Mouse (Mus musculus): ENCODE measurements around the gene Krt78. TPM values are rescaled to one million over a fixed set of nuclear protein-coding genes. Genes with fewer than 3 reads are reported as not detected.

Krt78 gene
- polyA plus RNA-seq, 1 experiment from 2014 or later: not detected

DNA sequence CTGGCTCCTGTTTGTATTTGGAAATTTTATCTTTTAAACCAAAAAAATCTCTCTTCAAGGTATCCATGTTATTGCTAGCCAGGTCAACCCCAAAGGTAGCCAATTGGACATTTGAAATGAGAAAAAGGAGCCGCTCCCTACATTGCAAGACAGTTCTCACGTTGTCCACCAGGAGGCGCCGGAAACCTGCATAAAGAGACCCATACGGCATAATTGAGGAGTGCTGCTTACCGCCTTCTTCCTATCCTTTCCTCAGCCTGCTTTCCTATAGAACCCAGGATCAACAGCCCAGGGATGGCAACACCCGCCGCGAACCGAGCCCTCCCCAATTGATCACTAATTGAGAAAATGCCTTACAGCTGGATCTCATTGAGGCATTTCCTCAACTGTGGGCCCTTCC is 34.0 kb upstream of the Krt78 start:
- WGBS: under 1% methylated on average over 10 of the region's 10 CpGs

DNA sequence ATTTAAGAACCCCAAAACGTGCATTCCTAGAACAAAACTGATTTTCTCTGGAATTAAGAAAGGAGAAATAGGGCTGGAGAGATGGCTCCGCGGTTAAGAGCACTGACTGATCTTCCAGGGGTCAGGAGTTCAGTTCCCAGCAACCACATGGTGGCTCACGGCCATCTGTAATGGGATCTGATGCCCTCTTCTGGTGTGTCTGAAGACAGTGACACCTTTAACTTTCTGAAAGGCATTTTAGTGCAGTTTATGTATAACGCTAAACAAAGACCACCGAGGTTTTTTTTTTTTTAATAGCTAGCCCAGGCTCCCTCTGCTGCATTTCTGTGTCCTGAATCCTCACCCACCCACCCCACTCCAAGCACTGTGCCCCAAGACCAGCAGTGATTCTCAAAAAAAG is 30.7 kb upstream of the Krt78 start:
- H3K4me3 ChIP-seq (replicated peaks): no peak overlapping the region
- H3K9me3 ChIP-seq: no peaks in the 10 kb centered on the region
- H3K4me1 ChIP-seq (replicated peaks): peaks cover 10% of the 10 kb centered on the region; the same call in 1 of the 2 replicates
- peak overlapping the region; percentile 48 for H3K4me2 ChIP-seq
- WGBS: 16% methylated on average over 6 of the region's 6 CpGs
- no peaks in the 10 kb centered on the region; the same call in 1 of the 2 replicates for H3K27me3 ChIP-seq
- H3K27ac ChIP-seq: no peak overlapping the region
- no peaks in the 10 kb centered on the region for H3K36me3 ChIP-seq
- no peak for ATAC-seq (ENCODE audit: insufficient number of reproducible peaks, insufficient read depth, low FRiP score, low TSS enrichment, low read depth)
- no peak overlapping the region for H3K9ac ChIP-seq (replicated peaks)

More for the DNA sequence above, 34.0 kb upstream of the Krt78 start:
- ATAC-seq (ENCODE audit: insufficient number of reproducible peaks, insufficient read depth, low FRiP score, low TSS enrichment, low read depth): no peak
- Histone ChIP-seq H3K27ac (no peak overlapping the region), H3K4me1 (replicated peaks) (peaks cover 10% of the 10 kb centered on the region; the same call in 1 of the 2 replicates), H3K27me3 (no peaks in the 10 kb centered on the region; the same call in 1 of the 2 replicates), H3K9ac (replicated peaks) (no peak overlapping the region), H3K4me3 (replicated peaks) (no peak overlapping the region), H3K36me3 (no peaks in the 10 kb centered on the region), H3K4me2 (no peak overlapping the region), H3K9me3 (no peaks in the 10 kb centered on the region)

DNA sequence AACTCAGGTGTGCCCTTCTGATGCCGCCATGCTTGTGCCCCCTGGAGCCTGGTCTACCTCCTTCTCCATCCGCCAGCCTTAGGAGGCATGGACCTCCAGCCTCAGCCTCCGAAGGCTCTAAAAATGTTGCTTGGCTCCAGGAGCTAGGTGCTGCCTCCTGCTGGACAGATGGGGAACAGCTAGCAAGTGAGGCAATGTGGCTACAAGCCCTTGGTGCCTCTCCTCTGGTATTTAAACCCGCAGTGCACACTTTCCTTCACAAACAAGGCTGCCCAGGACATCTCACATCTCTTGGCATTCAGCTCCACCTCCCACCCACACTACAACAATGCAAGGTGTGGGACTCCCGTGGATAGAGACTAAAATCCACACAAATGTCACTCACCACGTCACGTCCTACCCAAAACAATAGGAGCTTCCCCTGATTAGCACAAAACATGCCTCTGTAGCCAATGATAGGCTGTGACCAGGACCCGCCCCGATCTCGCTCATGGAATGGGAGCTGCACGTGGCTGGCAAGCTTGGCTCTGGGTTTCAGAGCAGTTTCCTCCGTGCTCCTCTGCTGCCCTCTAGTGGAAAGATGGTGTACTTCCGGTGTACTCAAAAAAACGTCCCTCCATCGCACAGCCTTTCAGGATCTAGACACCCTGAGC is 30.0 kb upstream of the Krt78 start:
- Histone ChIP-seq H3K27me3 (no peaks in the 10 kb centered on the region; the same call in 1 of the 2 replicates), H3K4me2 (peak overlapping the region; percentile 48), H3K9me3 (no peaks in the 10 kb centered on the region), H3K9ac (replicated peaks) (peak overlapping the region; percentile 13; the same call in 1 of the 2 replicates), H3K27ac (peak overlapping the region; percentile 68), H3K36me3 (no peaks in the 10 kb centered on the region), H3K4me1 (replicated peaks) (peaks cover 10% of the 10 kb centered on the region; the same call in 1 of the 2 replicates), H3K4me3 (replicated peaks) (peak overlapping the region; percentile 19)
- WGBS: 2% methylated on average over 15 of the region's 15 CpGs
- ATAC-seq (ENCODE audit: insufficient number of reproducible peaks, insufficient read depth, low FRiP score, low TSS enrichment, low read depth): peak; percentile 83

DNA sequence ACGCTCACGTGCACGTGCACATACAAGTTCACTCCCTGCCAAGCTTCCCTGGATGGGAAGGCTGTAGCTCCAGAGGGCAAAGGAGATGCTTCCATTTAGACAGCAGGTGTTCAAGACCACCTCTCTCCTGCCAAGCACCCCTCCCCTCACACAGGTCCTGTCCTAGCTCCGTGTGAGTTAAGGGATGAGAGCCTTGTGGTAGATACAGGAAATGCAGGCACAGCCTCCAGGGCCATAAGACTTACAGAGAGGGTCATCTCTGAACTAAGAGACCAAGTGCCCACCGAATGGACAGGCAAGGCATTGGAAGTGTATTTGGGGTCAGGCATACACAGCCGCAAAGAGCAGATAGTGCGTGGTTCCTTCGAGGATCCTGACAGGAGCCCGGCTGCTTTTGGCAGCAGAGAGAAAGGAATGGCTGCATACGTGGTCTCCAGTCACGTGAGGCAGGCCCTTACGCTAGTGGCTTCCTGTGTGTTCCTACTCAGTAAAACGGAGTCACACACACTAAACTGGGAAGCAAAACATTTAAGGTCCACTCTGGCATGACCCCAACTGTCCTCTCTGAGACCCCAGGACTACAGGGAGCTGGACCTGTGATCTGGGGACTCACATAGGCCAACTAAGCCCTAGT is 29.3 kb upstream of the Krt78 start:
- ATAC-seq (ENCODE audit: insufficient number of reproducible peaks, insufficient read depth, low FRiP score, low TSS enrichment, low read depth): no peak
- H3K4me1 ChIP-seq (replicated peaks): peaks cover 10% of the 10 kb centered on the region; the same call in 1 of the 2 replicates
- peak overlapping the region; percentile 19; the same call in 1 of the 2 replicates for H3K4me3 ChIP-seq (replicated peaks)
- H3K27me3 ChIP-seq: no peaks in the 10 kb centered on the region; the same call in 1 of the 2 replicates
- H3K9ac ChIP-seq (replicated peaks): peak overlapping the region; percentile 13; the same call in 1 of the 2 replicates
- H3K36me3 ChIP-seq: no peaks in the 10 kb centered on the region
- 80% methylated on average over 13 of the region's 13 CpGs for WGBS
- H3K27ac ChIP-seq: peak overlapping the region; percentile 68
- peak overlapping the region; percentile 48 for H3K4me2 ChIP-seq
- no peaks in the 10 kb centered on the region for H3K9me3 ChIP-seq

DNA sequence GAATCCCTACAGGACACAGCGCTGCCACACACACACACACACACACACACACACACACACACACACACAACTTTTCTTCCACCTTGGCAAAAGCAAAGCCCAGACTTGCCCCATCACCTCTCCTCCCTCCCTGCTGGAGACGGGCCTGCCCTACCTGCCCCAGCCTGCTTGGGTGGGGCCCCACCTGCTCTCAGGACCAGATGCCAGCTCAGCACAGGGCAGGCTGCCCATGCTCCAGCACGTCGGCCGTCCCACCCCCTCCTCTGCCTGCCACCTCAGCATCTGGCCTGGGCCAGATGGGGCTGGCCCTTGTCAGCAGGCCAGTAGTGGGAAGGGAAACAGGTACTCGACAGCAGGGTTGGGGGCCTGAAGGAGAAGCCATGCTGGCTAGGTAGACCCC is 26.8 kb upstream of the Krt78 start:
- Histone ChIP-seq H3K27ac (no peak overlapping the region), H3K4me1 (replicated peaks) (peaks cover 35% of the 10 kb centered on the region), H3K4me2 (no peak overlapping the region), H3K4me3 (replicated peaks) (no peak overlapping the region), H3K36me3 (no peaks in the 10 kb centered on the region), H3K27me3 (no peaks in the 10 kb centered on the region), H3K9ac (replicated peaks) (no peak overlapping the region), H3K9me3 (no peaks in the 10 kb centered on the region)
- 49% methylated on average over 6 of the region's 6 CpGs for WGBS
- ATAC-seq (ENCODE audit: insufficient number of reproducible peaks, insufficient read depth, low FRiP score, low TSS enrichment, low read depth): no peak

DNA sequence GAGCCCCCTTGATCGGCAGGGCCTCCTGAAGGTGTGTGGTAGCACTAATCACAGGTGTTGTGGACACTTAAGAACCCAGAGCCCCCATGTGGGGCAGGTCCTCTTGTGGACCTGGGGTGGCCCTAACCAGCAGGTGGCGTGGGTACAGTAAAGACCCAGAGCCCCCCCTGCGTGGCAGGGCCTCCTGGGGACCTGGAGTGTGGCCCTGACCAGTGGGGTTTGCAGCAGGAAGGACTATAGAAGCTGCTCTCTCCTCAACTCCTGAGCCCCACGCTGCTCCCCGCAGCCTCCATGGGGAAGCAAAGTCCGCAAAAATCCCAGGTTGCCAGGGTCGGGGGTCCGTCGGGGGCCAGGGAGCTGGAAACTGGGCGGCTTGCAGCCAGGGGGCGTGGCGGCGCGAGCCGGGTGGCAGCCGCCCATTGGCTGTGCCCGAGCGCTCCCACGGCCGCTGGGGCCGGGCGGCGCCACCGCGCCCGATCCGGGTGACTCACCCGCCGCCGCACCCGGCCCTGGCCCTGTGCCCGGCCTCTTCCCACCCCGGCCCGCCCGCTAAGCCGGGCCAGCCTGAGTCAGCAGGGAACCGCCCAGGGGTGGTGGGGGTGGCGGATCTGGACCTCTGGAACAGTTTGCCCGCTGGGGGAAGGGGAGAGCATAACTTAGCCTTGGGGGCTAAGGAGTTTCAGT is 23.1 kb upstream of the Krt78 start:
- Histone ChIP-seq H3K36me3 (no peaks in the 10 kb centered on the region), H3K4me1 (replicated peaks) (peaks cover 39% of the 10 kb centered on the region), H3K4me3 (replicated peaks) (peak overlapping the region; percentile 41), H3K9me3 (no peaks in the 10 kb centered on the region), H3K27ac (peak overlapping the region; percentile 89), H3K27me3 (peaks cover 4% of the 10 kb centered on the region; the same call in 1 of the 2 replicates), H3K4me2 (peak overlapping the region; percentile 71), H3K9ac (replicated peaks) (peak overlapping the region; percentile 63)
- peak; percentile 84 for ATAC-seq (ENCODE audit: insufficient number of reproducible peaks, insufficient read depth, low FRiP score, low TSS enrichment, low read depth)
- 2% methylated on average over 30 of the region's 39 CpGs for WGBS

DNA sequence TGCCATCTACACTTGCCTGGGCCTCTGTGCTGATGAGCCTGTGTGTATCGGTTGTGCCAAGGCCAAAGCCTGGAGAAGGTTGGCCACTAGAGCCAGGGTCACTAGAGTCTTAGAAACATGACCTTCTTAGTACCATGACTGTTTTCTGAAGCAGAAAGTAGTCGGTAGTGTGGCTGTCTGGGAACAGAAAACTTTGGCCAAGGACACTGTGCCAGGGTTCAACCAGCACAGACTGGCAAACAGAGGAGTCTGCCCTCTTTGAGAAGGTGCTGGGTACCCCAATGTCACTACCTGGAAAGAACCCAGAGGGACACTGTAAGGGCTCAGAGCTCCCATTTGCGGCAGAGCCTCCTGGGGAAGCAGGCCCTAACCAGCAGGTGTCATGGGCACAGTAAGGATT is 22.6 kb upstream of the Krt78 start:
- WGBS: 47% methylated on average over 3 of the region's 3 CpGs
- peak overlapping the region; percentile 41; the same call in 1 of the 2 replicates for H3K4me3 ChIP-seq (replicated peaks)

DNA sequence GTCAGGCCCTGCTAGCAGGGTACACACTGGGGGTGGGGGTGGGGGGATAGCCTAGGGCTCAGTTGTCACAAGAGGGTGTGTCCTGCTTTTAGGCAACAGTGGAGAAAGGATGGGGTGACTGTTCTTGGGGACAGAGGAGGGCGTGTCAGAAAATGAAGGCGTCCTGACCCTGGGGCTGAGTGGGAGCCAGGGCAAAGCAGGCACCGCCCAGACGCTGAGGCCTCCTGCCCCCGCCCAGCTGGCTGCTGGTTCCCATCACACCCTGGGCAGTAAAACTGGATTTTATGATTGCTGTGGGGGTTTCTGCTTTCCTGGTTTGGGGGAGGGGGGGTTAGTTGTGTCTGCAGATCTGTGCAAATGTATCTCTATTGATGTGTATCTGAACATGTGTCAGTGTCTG is 21.9 kb upstream of the Krt78 start:
- peak overlapping the region; percentile 89 for H3K27ac ChIP-seq
- no peak overlapping the region for H3K9ac ChIP-seq (replicated peaks)
- H3K4me3 ChIP-seq (replicated peaks): no peak overlapping the region
- no peaks in the 10 kb centered on the region for H3K36me3 ChIP-seq
- peaks cover 4% of the 10 kb centered on the region; the same call in 1 of the 2 replicates for H3K27me3 ChIP-seq
- H3K9me3 ChIP-seq: no peaks in the 10 kb centered on the region
- WGBS: 11% methylated on average over 5 of the region's 5 CpGs
- ATAC-seq (ENCODE audit: insufficient number of reproducible peaks, insufficient read depth, low FRiP score, low TSS enrichment, low read depth): peak; percentile 54
- peak overlapping the region; percentile 33 for H3K4me2 ChIP-seq
- H3K4me1 ChIP-seq (replicated peaks): peaks cover 39% of the 10 kb centered on the region

More for the DNA sequence above, 22.6 kb upstream of the Krt78 start:
- no peak for ATAC-seq (ENCODE audit: insufficient number of reproducible peaks, insufficient read depth, low FRiP score, low TSS enrichment, low read depth)
- H3K36me3 ChIP-seq: no peaks in the 10 kb centered on the region
- no peak overlapping the region for H3K9ac ChIP-seq (replicated peaks)
- peak overlapping the region; percentile 89 for H3K27ac ChIP-seq
- peaks cover 4% of the 10 kb centered on the region; the same call in 1 of the 2 replicates for H3K27me3 ChIP-seq
- no peaks in the 10 kb centered on the region for H3K9me3 ChIP-seq
- H3K4me2 ChIP-seq: peak overlapping the region; percentile 71
- peaks cover 39% of the 10 kb centered on the region for H3K4me1 ChIP-seq (replicated peaks)

DNA sequence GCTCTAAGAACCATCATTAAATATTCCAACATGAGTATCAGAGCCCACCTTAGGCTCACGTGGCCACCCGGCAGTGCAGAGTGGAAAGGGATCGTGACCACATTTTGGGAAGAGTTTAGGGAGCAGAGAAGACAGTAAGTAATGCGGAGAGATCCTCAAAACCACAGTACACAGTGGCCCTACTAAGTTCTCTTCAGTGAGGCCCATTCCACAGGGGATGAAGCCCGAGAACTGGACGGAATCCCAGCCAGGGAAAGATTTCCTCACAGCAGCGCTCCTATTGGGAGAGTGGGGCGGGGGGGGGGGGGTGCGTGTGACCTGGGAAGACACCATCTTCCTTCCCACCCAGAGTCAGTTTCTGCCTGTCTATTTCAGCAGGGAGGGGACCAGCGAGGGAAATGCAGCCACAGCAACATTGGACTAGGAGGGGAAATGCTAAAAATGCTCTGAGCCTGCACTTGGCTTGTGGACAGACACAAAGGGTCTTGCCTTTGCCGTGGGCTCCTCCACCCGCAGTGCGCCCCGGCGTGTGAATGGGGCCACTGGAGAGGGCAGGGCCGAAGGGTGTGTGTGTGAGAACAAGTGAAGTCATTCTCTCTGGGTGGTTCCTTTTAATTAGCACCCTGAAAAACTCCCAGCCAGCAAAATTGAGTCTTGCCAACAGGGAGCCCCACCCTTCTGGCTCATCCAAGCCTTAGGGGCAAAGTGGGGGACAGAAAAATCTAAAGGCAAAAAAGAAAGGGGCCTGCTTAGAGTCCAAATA is 20.2 kb upstream of the Krt78 start:
- Histone ChIP-seq H3K4me2 (no peak overlapping the region), H3K27me3 (peaks cover 4% of the 10 kb centered on the region; the same call in 1 of the 2 replicates), H3K36me3 (no peaks in the 10 kb centered on the region), H3K9me3 (no peaks in the 10 kb centered on the region), H3K4me1 (replicated peaks) (peaks cover 39% of the 10 kb centered on the region), H3K9ac (replicated peaks) (peak overlapping the region; percentile 23; the same call in 1 of the 2 replicates), H3K27ac (no peak overlapping the region; the same call in 1 of the 2 replicates), H3K4me3 (replicated peaks) (no peak overlapping the region)
- ATAC-seq (ENCODE audit: insufficient number of reproducible peaks, insufficient read depth, low FRiP score, low TSS enrichment, low read depth): no peak
- 67% methylated on average over 16 of the region's 16 CpGs for WGBS

DNA sequence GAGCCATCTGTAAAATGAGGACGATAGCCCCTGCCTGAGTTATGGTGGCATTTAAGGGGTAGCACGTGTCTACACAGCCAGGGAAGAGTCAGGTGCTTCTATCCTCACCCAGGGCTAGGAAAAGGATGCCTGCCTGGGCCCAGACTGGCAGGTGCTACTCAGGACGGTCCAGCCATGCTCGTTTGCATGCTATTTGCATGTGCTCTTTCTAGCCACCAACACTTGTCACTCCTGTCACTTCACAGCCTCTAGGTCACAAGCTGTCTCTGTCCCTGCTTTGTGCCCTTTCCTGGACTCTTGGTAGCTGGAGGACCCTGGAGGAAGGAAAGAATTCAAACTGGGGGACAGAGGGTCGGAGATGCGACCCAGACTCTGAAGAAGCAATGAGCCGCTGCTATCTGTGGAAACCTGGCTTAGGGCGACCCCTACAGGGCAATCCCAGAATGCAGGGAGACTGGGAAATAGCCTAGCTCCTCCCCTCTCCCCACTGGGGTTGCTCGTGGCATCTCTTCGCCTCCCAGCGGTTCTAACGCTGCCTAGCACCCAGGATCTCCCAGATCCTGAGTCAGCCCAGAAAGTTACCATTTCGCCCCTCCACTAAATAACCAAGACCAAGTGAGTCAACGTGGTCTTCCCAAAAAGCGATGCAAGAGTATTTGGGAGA is 19.5 kb upstream of the Krt78 start:
- H3K27ac ChIP-seq: no peak overlapping the region
- no peak overlapping the region for H3K9ac ChIP-seq (replicated peaks)
- peaks cover 39% of the 10 kb centered on the region for H3K4me1 ChIP-seq (replicated peaks)
- 13% methylated on average over 15 of the region's 15 CpGs for WGBS
- peaks cover 4% of the 10 kb centered on the region; the same call in 1 of the 2 replicates for H3K27me3 ChIP-seq
- H3K4me3 ChIP-seq (replicated peaks): no peak overlapping the region
- no peak for ATAC-seq (ENCODE audit: insufficient number of reproducible peaks, insufficient read depth, low FRiP score, low TSS enrichment, low read depth)
- H3K36me3 ChIP-seq: no peaks in the 10 kb centered on the region
- no peaks in the 10 kb centered on the region for H3K9me3 ChIP-seq
- no peak overlapping the region for H3K4me2 ChIP-seq

All from limb, embryonic 12.5 days (tissue).